Mouse (Mus musculus) brain, adult 2 months (tissue): ENCODE results near the gene Acap2.

Source experiments
- DNase-seq: peaks from one replicate; pipeline ENCODE4 v3.0.0; 2011; ENCODE audit warnings: low read depth, low spot score

The Acap2 gene

GRCm38 (mm10) chr16:31205726-31206125 lies 4.7 kb upstream of the Acap2 start:
- DNase-seq: no peak

- no peak for DNase-seq
Observed at GRCm38 (mm10) chr16:31205187-31205586, 4.1 kb upstream of the Acap2 start.

- peak; percentile 83 for DNase-seq
Observed at GRCm38 (mm10) chr16:31204216-31204615, 3.2 kb upstream of the Acap2 start.

GRCm38 (mm10) chr16:31201704-31202103 lies 659 bp upstream of the Acap2 start:
- no peak for DNase-seq

- peak; percentile 83 for DNase-seq
Observed at GRCm38 (mm10) chr16:31199926-31200789, 887 bp downstream of the Acap2 start.

- DNase-seq: peak; percentile 83
Observed at GRCm38 (mm10) chr16:31199591-31199925, 1.5 kb downstream of the Acap2 start.

- DNase-seq: no peak
Observed at GRCm38 (mm10) chr16:31196971-31197370, 4.1 kb downstream of the Acap2 start.

- DNase-seq: no peak
Observed at GRCm38 (mm10) chr16:31192526-31192925, 8.5 kb downstream of the Acap2 start.

GRCm38 (mm10) chr16:31191818-31192217 lies 9.2 kb downstream of the Acap2 start:
- peak; percentile 44 for DNase-seq

GRCm38 (mm10) chr16:31190426-31190825 lies 10.6 kb downstream of the Acap2 start:
- no peak for DNase-seq

GRCm38 (mm10) chr16:31189291-31189690 lies 11.8 kb downstream of the Acap2 start:
- no peak for DNase-seq

GRCm38 (mm10) chr16:31188799-31189198 lies 12.2 kb downstream of the Acap2 start:
- no peak for DNase-seq

GRCm38 (mm10) chr16:31188270-31188669 lies 12.8 kb downstream of the Acap2 start:
- DNase-seq: no peak

GRCm38 (mm10) chr16:31187192-31187591 lies 13.9 kb downstream of the Acap2 start:
- no peak for DNase-seq

GRCm38 (mm10) chr16:31185757-31186156 lies 15.3 kb downstream of the Acap2 start:
- no peak for DNase-seq

GRCm38 (mm10) chr16:31184727-31185126 lies 16.3 kb downstream of the Acap2 start:
- no peak for DNase-seq

GRCm38 (mm10) chr16:31182576-31182975 lies 18.5 kb downstream of the Acap2 start:
- DNase-seq: peak; percentile 78

- peak; percentile 58 for DNase-seq
Observed at GRCm38 (mm10) chr16:31180843-31181242, 20.2 kb downstream of the Acap2 start.

GRCm38 (mm10) chr16:31179384-31179783 lies 21.7 kb downstream of the Acap2 start:
- DNase-seq: no peak

- DNase-seq: no peak
Observed at GRCm38 (mm10) chr16:31174880-31175638, 26.0 kb downstream of the Acap2 start.

GRCm38 (mm10) chr16:31172229-31172628 lies 28.8 kb downstream of the Acap2 start:
- DNase-seq: no peak

- DNase-seq: no peak
Observed at GRCm38 (mm10) chr16:31171418-31171817, 29.6 kb downstream of the Acap2 start.

- DNase-seq: no peak
Observed at GRCm38 (mm10) chr16:31170297-31170696, 30.7 kb downstream of the Acap2 start.
